Mouse (Mus musculus) liver, postnatal 0 days (tissue): Measurements from ENCODE around the gene Patl1.

Experiments
- CTCF ChIP-seq: sonication (generic); IDR thresholded peaks from 2 replicates; pipeline ENCODE4 v1.5.1; 2016; ENCODE audit warnings: antibody characterized with exemption, low read depth
- EP300 ChIP-seq: IDR thresholded peaks from 2 replicates; pipeline ENCODE4 v1.6.1; 2016; ENCODE audit warnings: antibody characterized with exemption, low read depth, mild to moderate bottlenecking

DNA sequence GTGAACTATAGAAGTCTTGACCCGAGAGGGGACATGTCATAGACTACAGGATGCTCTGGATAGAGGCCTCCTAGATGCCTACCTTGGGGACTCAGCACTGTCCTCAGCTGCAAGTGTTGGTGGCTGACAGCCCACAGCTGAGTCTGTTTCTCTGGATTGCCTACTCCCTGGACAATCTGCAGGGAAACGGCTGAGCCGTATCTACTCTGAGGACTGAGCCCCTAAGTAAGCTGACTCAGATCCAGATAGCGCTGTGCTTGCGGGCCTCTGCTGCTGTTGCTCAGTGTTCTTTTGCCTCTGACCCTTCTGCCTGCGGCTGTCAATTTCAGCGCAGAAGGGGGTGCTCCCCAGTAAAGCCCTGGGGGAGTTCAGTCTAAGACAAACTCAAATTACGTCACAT lies 45.6 kb downstream of the Patl1 start:
- TF ChIP-seq CTCF (no peak), EP300 (no peak)
